Mouse (Mus musculus) liver, embryonic 12.5 days (tissue): Measurements from ENCODE around the gene Tmem81. TPM values are rescaled to one million over a fixed set of nuclear protein-coding genes. Genes with fewer than 3 reads are reported as not detected.

ENCODE experiments used
- ATAC-seq: fragments of 200-750 bp; cut with Nextera tagmentation; 2 replicates; pipeline ENCODE4 v1.8.0; 2017; ENCODE audit warnings: moderate number of reproducible peaks, mild to moderate bottlenecking, moderate library complexity
- H3K27ac ChIP-seq: fragments of 300-500 bp; sonication (generic); 2 replicates; pipeline ENCODE4 v1.5.1; 2016; ENCODE audit warnings: mild to moderate bottlenecking
- H3K27me3 ChIP-seq: fragments of 300-500 bp; sonication (generic); replicated peaks from 2 replicates; pipeline ENCODE4 v1.6.1; 2016; ENCODE audit warnings: mild to moderate bottlenecking, moderate library complexity
- H3K36me3 ChIP-seq: fragments of 300-500 bp; sonication (generic); 2 replicates; pipeline ENCODE4 v1.6.1; 2016; ENCODE audit warnings: mild to moderate bottlenecking, moderate library complexity
- H3K4me1 ChIP-seq: fragments of 300-500 bp; sonication (generic); 2 replicates; pipeline ENCODE4 v1.6.1; 2016
- H3K4me2 ChIP-seq: fragments of 300-500 bp; sonication (generic); 2 replicates; pipeline ENCODE4 v1.6.1; 2016; ENCODE audit warnings: mild to moderate bottlenecking, moderate library complexity
- H3K4me3 ChIP-seq: fragments of 300-500 bp; sonication (generic); 2 replicates; pipeline ENCODE4 v1.5.1; 2016; ENCODE audit warnings: mild to moderate bottlenecking, moderate library complexity
- H3K9ac ChIP-seq: fragments of 300-500 bp; sonication (generic); 2 replicates; pipeline ENCODE4 v1.6.1; 2016; ENCODE audit warnings: mild to moderate bottlenecking, moderate library complexity
- H3K9me3 ChIP-seq: fragments of 300-500 bp; sonication (generic); replicated peaks from 2 replicates; pipeline ENCODE4 v1.6.1; 2016; ENCODE audit warnings: mild to moderate bottlenecking, moderate library complexity
- WGBS: fragments of 180-500 bp; shearing (Covaris S2); methylation state at CpG from one replicate; pipeline ENCODE4 v1.1.7; 2016; ENCODE audit not compliant: insufficient replicate concordance; 5-methylcytosine and 5-hydroxymethylcytosine counted together
- polyA plus RNA-seq: library from polyadenylated mRNA; unstranded; fragments of >200 nt; fragmentation: Nextera tagmentation; extraction: Ambion mirVana; gene quantifications from 2 replicates; pipeline ENCODE4 v1.2.1, GENCODE M21; 2016

Tmem81 gene
- polyA plus RNA-seq, 1 experiment from 2014 or later, result 1.5 TPM

DNA sequence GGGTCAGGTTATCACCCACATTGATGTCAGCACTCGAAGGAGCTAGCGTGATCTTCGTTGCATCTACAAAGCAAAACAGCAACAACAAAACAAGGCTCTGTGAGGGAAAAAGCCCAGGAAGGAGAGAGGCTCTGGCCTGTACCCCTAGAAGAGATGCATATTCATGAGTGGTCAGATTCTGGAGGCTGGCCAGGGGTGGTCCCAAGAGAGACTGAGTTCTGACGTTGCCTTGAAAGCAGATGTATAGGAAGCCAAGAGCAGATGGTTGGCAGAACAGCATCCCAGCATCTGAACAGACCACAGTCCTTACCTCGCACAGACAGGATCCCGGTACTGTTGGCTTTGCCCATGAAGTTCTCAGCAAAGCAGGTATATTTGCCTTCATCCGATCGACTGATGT is 17.0 kb downstream of the Tmem81 start:
- ATAC-seq, result no peak
- no peak overlapping the region for H3K4me2 ChIP-seq
- H3K9ac ChIP-seq, result no peak overlapping the region
- H3K27me3 ChIP-seq, result peaks cover 13% of the 10 kb centered on the region
- no peaks in the 10 kb centered on the region for H3K9me3 ChIP-seq
- 65% methylated on average over 8 of the region's 8 CpGs for WGBS
- no peaks in the 10 kb centered on the region for H3K36me3 ChIP-seq
- H3K4me3 ChIP-seq, result no peak overlapping the region
- H3K4me1 ChIP-seq, result peaks cover 9% of the 10 kb centered on the region; the same call in 1 of the 2 replicates
- H3K27ac ChIP-seq, result no peak overlapping the region

DNA sequence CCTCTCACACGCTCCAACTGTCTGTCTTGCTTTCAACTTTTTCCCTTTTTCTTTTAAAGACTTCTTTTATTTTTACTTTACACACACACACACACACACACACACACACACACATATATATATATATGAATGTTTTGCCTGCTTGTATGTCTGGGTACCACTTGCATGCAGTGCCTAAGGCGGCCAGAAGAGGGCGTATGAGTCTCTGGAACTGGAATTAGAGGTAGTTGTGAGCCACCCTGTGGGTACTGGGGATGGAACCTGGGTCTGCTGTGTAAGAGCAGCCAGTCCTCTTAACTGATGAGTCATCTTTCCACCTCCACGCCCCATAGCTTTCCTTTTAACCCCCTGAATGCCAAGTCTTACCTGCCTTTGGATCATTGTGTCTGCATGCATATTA is 17.9 kb downstream of the Tmem81 start:
- H3K4me2 ChIP-seq, result no peak overlapping the region
- H3K4me1 ChIP-seq, result peaks cover 9% of the 10 kb centered on the region; the same call in 1 of the 2 replicates
- no peak overlapping the region for H3K4me3 ChIP-seq
- no peak overlapping the region for H3K27ac ChIP-seq
- no peak for ATAC-seq
- peaks cover 22% of the 10 kb centered on the region for H3K27me3 ChIP-seq
- H3K36me3 ChIP-seq, result no peaks in the 10 kb centered on the region
- WGBS, result 21% methylated on average over 4 of the region's 4 CpGs
- no peaks in the 10 kb centered on the region for H3K9me3 ChIP-seq
- no peak overlapping the region for H3K9ac ChIP-seq

DNA sequence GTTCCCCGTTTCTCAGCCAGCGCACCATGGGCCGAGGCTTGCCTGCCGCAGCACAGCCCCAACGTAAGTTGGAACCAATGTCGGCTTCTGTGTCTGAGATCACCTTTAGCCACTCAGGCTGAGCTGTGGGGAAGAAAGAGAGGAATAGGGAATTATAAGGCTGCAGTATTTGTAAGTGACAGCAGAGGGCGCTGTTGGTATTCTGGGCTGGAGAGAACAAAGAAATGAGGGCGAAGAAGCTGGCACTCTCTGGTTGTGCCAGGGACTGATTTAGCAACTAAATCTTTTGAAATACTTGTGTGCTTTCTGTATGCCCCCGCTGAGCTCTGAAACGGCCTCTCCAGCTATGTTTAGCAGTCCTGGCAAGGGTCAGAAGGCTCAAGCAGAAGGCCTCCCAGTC is 19.8 kb downstream of the Tmem81 start:
- no peak for ATAC-seq

DNA sequence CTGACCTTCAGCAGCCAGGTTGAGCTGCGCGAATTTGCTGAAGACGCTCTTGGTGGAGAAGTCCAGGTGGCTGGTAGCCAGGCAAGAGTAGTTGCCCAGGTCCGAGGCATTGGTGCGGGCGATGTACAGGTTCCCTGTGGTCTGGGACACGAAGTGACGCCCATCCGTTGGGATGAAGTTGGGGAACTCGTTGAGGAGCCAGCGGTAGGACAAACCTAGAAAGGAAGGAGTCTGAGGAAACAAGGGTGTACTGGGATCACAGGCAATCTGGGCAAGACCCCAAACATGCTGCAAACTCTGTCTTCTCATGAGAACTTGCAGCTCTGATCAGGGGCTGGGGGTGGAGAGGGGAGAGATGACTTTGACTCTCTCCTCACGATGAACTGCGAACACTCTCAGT is 22.0 kb downstream of the Tmem81 start:
- 78% methylated on average over 13 of the region's 13 CpGs for WGBS
- Histone ChIP-seq H3K4me3 (no peak overlapping the region), H3K4me2 (no peak overlapping the region), H3K36me3 (no peaks in the 10 kb centered on the region), H3K27ac (no peak overlapping the region), H3K4me1 (0 out of 2 replicates have a peak, but pooled peaks cover 3% of the 10 kb centered on the region), H3K9ac (no peak overlapping the region), H3K9me3 (no peaks in the 10 kb centered on the region), H3K27me3 (peaks cover 47% of the 10 kb centered on the region)
- no peak for ATAC-seq

More for the DNA sequence above, 19.8 kb downstream of the Tmem81 start:
- WGBS, result 4% methylated on average over 10 of the region's 10 CpGs
- Histone ChIP-seq H3K9ac (no peak overlapping the region), H3K27ac (no peak overlapping the region), H3K36me3 (no peaks in the 10 kb centered on the region), H3K4me1 (peaks cover 4% of the 10 kb centered on the region; the same call in 1 of the 2 replicates), H3K9me3 (no peaks in the 10 kb centered on the region), H3K4me3 (no peak overlapping the region), H3K27me3 (peaks cover 28% of the 10 kb centered on the region), H3K4me2 (no peak overlapping the region)

DNA sequence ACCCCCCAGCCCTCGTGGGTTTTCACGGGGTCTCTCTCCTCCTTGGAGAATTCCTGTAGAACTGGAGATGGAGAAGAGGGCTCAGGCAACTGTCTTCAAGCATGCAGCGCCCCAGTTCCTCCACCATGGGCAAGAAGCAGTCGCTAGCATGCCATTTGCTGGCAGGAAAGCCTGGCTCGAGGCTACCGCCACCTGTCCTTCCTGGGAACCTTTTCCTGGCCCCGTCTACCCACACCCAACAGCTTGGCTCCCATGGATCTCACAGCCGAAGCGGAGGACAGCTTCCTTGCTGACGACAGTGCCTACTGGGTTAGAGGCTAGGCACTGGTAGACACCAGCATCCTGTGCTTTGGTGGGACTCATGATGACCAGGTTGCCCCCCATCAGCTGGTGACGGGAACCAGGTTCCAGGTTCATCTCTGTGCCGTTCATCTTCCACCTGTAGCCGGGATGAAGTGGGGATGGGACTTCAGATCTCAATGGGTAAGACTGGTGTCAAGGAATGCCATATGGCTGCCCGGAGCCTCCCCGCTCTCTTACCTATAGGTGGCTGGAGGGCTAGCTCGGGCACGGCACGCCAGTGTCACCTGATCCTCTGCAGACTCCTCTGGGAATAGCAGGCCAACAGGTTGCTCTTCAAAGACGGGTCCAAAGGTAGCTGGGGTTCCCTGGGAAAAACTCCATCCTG is 22.8 kb downstream of the Tmem81 start:
- no peak overlapping the region for H3K4me2 ChIP-seq
- no peaks in the 10 kb centered on the region for H3K36me3 ChIP-seq
- no peak overlapping the region for H3K27ac ChIP-seq
- H3K9ac ChIP-seq, result no peak overlapping the region
- H3K9me3 ChIP-seq, result no peaks in the 10 kb centered on the region
- H3K4me1 ChIP-seq, result 0 out of 2 replicates have a peak, but pooled peaks cover 3% of the 10 kb centered on the region
- no peak overlapping the region for H3K4me3 ChIP-seq
- ATAC-seq, result no peak
- peaks cover 50% of the 10 kb centered on the region for H3K27me3 ChIP-seq
- 69% methylated on average over 19 of the region's 19 CpGs for WGBS

DNA sequence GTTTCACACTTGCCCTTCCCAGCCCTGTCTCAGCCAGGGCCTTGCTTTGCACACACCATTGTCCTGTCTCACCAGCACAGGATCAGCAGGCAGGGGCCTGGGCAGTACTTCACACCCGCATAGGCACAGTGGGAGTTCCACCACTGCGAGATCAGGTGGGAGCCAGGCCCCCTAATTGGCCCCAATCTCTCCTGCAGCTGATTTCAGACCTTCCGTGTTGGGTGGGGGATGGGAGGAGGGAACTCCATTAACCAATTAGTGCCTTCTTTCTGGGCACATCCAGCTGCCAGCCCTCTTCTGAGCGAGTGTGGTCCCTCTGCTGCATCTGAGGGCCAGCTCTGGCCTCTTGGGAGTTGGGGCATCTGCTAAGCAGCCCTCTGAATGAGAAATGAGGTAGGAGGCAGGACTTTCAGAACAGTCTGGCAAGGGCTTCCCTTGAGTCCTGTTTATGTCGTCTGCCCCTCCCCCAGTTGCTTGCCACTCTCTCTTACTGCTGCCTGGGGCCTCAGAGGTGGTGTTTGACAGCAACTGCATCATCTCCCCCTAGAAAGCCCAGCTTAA is 24.7 kb downstream of the Tmem81 start:
- ATAC-seq, result no peak

DNA sequence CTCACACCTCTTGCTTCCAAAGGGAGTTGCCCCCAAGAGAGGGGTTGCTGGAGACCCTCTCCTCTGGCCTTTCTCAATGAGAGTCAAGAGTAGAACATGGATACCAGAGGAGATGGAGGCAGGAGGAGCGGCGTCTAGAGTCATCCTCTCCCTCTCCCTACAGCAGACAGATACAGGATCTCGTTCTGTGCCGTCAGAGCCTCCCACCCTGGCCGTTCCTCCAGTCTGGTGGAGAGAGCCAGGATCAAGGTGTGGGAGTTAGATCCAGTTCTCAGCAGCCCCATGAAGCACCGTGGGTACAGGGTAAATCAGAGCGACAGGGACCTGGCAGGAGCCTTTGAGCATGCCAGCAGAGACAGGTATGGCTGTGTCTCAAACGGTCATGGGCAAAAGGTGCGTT is 26.5 kb downstream of the Tmem81 start:
- no peak overlapping the region for H3K27ac ChIP-seq
- no peak overlapping the region for H3K9ac ChIP-seq
- H3K9me3 ChIP-seq, result no peaks in the 10 kb centered on the region
- H3K27me3 ChIP-seq, result peaks cover 65% of the 10 kb centered on the region
- H3K4me2 ChIP-seq, result no peak overlapping the region
- 36% methylated on average over 9 of the region's 9 CpGs for WGBS
- 0 out of 2 replicates have a peak, but pooled peaks cover 3% of the 10 kb centered on the region for H3K4me1 ChIP-seq
- no peaks in the 10 kb centered on the region for H3K36me3 ChIP-seq
- H3K4me3 ChIP-seq, result no peak overlapping the region
- ATAC-seq, result no peak

More for the DNA sequence above, 24.7 kb downstream of the Tmem81 start:
- H3K9ac ChIP-seq, result no peak overlapping the region
- 2% methylated on average over 5 of the region's 5 CpGs for WGBS
- 0 out of 2 replicates have a peak, but pooled peaks cover 3% of the 10 kb centered on the region for H3K4me1 ChIP-seq
- H3K27ac ChIP-seq, result no peak overlapping the region
- H3K9me3 ChIP-seq, result no peaks in the 10 kb centered on the region
- H3K4me3 ChIP-seq, result no peak overlapping the region
- no peaks in the 10 kb centered on the region for H3K36me3 ChIP-seq
- H3K4me2 ChIP-seq, result no peak overlapping the region
- peaks cover 62% of the 10 kb centered on the region for H3K27me3 ChIP-seq

DNA sequence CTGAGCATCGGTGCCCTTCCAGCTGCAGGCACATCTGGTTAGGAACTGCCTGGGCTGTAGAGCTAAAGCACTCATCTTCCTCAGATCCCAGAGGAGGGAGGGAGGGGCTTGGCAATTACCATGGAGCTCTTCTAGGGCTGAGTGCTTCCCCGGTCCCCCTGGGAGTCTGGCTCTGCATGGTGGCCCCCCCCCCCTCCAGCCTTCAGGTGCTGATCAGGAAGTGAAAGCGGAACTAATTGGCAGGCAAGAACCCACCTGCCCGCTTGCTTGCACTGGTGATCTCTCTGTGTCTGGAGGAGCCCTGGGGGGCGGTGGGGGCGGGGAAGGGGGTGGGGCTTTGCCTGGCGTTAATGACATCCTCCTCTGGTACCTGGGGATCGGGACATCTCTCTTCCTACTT is 27.8 kb downstream of the Tmem81 start:
- Histone ChIP-seq H3K4me3 (no peak overlapping the region), H3K27me3 (peaks cover 68% of the 10 kb centered on the region), H3K4me2 (no peak overlapping the region), H3K4me1 (0 out of 2 replicates have a peak, but pooled peaks cover 3% of the 10 kb centered on the region), H3K9me3 (no peaks in the 10 kb centered on the region), H3K27ac (no peak overlapping the region), H3K36me3 (no peaks in the 10 kb centered on the region), H3K9ac (no peak overlapping the region)
- ATAC-seq, result no peak
- WGBS, result 7% methylated on average over 7 of the region's 8 CpGs

DNA sequence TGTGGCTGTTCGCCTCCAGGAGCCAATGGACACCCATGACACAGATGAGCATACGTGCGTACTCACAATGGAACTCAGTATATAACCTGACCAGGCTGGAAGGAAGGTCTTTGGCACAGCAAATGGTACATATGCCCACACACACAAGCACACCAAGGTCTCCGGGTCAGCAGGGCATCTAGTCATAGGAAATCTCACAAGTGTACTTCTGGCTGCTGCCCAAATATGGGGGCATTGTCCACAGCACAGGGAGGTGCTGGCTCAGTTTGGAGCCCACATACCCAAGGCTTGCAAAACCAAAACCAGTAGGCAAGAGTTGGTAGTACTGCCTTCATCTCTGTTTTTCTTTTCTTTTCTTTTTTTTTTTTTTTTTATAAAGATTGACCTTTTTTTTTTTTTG is 29.5 kb downstream of the Tmem81 start:
- ATAC-seq, result no peak
- H3K4me1 ChIP-seq, result 0 out of 2 replicates have a peak, but pooled peaks cover 3% of the 10 kb centered on the region
- 77% methylated on average over 4 of the region's 4 CpGs for WGBS
- peaks cover 79% of the 10 kb centered on the region for H3K27me3 ChIP-seq
- H3K9ac ChIP-seq, result no peak overlapping the region
- no peak overlapping the region for H3K4me2 ChIP-seq
- no peak overlapping the region for H3K4me3 ChIP-seq
- no peaks in the 10 kb centered on the region for H3K9me3 ChIP-seq
- no peaks in the 10 kb centered on the region for H3K36me3 ChIP-seq
- no peak overlapping the region for H3K27ac ChIP-seq

DNA sequence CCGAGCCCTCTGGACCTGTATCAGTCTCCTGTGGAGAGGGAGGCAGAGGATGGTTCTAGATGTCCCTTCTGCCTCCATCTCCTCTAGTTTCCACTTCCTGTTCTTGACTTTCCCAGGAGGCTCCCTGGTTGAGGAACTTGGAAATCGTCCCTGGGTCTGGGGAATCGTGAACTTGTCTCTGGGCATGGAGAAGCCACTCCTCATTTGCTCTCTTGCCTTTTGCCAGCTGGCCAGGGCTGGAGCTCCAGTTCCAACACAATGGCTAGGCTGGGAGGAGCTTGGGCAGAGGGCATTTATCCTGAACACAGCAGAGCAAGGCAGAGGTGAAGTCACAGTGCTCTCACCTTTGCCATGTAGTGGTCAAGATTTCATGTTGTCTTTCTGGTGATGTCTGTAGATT is 30.4 kb downstream of the Tmem81 start:
- H3K27ac ChIP-seq, result no peak overlapping the region
- H3K9me3 ChIP-seq, result no peaks in the 10 kb centered on the region
- no peak overlapping the region for H3K9ac ChIP-seq
- no peak overlapping the region for H3K4me2 ChIP-seq
- H3K27me3 ChIP-seq, result peaks cover 83% of the 10 kb centered on the region
- ATAC-seq, result no peak
- H3K4me3 ChIP-seq, result no peak overlapping the region
- 0 out of 2 replicates have a peak, but pooled peaks cover 4% of the 10 kb centered on the region for H3K4me1 ChIP-seq
- H3K36me3 ChIP-seq, result no peaks in the 10 kb centered on the region
- WGBS, result 59% methylated on average over 3 of the region's 3 CpGs

DNA sequence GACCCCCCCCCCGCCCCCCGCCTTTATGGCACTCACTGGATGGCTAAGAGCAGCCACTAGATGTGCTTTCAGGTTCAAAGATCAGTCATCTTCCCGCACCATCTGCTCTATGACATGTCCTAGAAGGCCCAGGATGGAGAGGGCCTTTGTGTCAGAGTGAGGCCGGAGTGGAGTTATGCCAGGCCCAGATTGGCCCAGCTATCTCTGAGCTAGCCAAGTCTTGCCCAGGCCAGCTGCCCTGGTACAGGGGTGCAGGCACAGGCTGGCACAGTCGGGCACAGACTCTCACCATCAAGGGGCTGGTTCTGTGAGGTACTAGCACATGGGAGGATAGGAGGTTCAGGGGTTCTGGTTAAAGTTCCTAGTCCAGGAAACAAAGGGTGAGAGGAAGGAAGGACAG is 31.7 kb downstream of the Tmem81 start:
- no peak overlapping the region for H3K9ac ChIP-seq
- no peak overlapping the region for H3K4me3 ChIP-seq
- H3K4me1 ChIP-seq, result peaks cover 4% of the 10 kb centered on the region; the same call in 1 of the 2 replicates
- WGBS, result 56% methylated on average over 5 of the region's 5 CpGs
- H3K27me3 ChIP-seq, result peaks cover 84% of the 10 kb centered on the region
- no peak overlapping the region for H3K27ac ChIP-seq
- H3K4me2 ChIP-seq, result no peak overlapping the region
- ATAC-seq, result no peak
- H3K9me3 ChIP-seq, result no peaks in the 10 kb centered on the region
- H3K36me3 ChIP-seq, result no peaks in the 10 kb centered on the region

DNA sequence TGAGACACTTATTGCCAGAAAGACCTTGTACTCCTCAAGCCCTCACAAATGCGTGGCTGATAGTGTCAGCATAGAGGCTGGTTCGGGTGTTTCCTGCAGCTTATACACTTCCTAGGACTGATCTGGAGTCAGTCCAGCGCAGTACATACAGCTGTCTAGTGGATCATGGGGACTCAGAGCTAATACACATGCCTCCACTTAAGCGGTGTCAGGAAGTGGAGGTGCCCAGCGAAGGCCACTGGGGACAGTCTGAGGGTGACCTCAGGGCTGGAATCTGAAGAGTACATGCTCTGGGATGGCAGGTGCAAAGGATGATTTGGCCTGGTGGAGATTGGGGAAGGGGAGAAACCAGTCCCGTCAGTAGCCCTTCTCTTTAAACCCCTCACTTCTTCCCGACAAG is 34.7 kb downstream of the Tmem81 start:
- Histone ChIP-seq H3K27ac (no peak overlapping the region), H3K9ac (no peak overlapping the region), H3K36me3 (no peaks in the 10 kb centered on the region), H3K4me1 (peaks cover 4% of the 10 kb centered on the region; the same call in 1 of the 2 replicates), H3K27me3 (peaks cover 82% of the 10 kb centered on the region), H3K4me3 (no peak overlapping the region), H3K9me3 (no peaks in the 10 kb centered on the region), H3K4me2 (no peak overlapping the region)
- WGBS, result 38% methylated on average over 7 of the region's 7 CpGs
- no peak for ATAC-seq
